Mouse (Mus musculus): ENCODE data around the gene Arhgef26.
A peak's percentile ranks its signal among the peaks of the same experiment; 100 is the strongest.

The Arhgef26 gene

DNA sequence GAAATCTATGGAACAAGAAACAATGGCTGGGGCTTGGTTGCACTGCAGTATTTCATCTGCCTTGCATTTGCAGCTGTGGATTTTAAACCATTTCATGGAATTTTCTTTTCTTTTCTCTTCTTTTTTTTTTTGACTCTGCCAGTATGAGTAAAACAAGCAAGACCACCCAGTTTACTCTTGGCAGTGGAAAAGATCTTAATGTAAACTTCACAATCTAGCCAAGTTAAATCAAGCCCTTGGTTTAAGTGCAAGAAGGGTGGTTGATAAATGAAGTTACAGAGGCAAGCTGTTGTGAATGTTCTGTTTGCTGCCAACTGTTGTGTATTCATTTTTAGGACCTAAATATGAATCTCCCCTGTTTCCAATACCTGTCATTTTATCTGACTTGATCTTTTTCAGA lies 54.5 kb downstream of the Arhgef26 start:
- DNase-seq, result no peak

DNA sequence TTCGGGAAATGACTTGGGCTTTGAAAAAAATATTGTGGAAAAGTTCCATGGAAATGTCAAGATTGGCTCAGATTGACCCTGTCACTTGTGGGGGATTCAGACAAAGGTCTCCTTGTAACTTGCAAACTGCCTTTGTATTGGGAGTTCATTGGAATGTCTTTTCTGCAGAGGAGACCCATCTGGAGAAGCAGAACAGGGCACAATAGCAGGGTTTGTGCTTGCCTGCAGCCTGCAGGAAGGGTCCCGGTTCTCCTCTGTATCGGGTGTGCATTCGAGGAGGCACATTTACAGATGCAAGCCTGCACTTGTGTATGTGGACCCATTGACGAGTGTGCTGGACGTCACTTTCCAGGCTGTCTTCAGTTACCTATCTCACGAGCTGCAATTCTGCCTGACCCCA lies 56.1 kb downstream of the Arhgef26 start:
- DNase-seq, result no peak

DNA sequence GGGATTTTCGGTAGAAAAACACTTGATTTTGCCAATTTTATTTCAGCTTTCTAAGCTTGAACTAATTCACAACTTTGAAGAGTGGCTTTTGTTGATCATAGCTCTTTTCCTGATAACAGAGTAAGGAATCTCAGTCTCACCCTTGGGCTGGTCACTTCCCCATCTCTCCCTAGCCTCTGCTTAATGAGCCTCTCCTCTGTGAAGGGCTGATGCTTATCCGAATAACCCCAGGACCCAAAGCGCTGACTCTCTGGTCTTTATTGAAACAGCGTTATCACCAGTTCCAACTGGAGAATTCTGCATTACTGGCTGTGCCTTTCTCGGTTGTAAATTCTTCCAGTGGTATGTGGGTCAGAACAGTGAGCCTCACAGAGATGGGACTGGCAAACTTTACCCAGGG lies 57.2 kb downstream of the Arhgef26 start:
- no peak for DNase-seq

DNA sequence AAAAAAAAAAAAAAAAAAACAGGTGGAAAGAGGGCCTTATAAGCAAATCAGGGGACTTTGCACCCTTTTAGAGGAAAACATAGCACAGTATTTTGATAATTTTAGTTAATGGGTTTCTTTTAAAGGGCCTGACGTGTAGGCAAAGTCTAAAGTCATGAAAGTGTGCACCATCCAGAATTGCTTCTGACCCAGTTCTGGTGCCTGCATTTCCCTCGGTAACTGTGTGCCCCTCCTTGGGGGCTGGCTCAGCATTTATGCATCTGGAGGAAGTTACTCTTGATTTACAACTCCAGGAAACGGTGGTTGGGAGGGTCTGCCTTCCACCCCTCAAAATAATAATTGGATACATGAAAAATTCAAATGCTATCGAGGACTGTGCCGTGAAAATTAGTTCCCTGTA lies 58.0 kb downstream of the Arhgef26 start:
- no peak for DNase-seq

DNA sequence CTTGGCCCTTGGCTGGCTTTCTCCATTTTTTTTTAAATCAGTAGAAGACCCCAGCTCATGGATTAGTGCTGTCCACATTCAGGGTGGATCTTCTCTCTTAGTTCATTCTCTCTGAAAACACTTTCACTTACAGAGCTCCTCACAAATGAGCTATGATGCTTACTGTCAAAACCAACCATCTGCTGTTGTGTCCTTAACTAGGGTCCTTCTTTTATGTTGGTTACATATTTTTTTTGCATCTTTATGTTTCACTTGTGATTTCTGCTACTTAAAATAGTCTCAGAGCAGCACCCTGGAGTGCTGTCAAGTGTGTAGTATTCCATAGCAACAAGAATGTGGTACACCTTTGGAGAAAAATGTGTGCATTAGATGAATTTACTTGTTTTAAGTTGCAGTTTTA lies 60.0 kb downstream of the Arhgef26 start:
- DNase-seq, result no peak

DNA sequence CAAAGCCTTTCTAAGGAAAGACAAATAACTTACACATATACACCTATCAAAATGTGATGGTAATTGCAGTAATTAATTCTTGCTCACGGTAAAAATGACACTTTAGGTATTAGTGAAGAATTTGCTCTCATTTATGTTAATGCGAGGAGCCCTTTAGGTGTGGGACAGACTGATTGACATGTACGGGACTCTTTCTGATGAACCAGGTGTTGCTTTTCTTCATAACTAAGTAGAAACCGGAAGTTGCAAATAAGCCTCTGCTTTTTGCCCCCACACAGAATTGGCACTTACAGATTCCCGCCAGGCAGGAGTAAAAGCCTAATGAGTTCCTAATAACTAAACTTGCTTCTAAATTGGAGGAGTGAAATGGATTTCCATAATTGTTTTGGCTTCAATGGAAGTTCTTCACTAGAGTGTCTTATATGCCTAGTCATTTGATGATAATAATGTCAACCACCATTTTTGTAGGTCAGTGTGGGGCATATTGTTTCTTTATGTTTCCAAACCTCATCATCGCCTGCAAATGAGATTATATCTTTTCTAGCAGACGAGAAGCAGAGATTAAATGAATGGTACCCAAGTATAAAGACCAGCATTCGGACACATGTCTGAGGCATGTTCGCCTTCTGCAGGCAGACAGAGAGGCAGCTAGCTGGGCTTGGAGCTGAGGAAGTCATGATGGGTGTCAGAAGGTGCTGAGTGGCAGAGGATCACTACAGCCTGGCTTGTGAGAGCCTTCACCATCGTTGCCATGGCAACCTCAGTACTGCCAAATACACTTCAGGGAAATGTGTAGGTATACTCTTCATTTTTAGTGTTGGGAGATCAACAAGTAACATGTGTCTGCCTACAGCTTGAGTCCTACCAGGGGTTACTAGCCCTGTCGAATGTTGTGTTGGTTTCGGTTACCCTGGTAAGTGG lies 61.9 kb downstream of the Arhgef26 start:
- DNase-seq, result no peak

DNA sequence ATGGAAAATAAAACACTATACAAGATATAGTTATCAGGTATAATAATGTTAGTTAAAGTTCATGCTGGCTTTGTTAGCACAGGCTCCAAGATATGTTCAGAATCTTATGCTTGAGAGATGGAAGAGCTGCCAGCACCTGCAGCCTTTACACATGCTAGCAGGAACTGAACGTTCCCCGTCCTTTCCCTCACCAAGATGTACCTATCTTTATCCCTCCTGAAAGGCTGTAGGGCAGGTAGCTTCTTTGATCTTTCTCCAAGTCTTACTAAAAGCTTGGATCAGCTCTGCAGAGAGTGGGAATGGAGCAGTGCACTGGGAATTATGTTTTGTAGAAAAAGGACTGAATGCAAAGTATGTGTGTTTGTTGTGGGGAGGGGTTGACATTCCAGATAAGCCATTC lies 64.3 kb downstream of the Arhgef26 start:
- no peak for DNase-seq

DNA sequence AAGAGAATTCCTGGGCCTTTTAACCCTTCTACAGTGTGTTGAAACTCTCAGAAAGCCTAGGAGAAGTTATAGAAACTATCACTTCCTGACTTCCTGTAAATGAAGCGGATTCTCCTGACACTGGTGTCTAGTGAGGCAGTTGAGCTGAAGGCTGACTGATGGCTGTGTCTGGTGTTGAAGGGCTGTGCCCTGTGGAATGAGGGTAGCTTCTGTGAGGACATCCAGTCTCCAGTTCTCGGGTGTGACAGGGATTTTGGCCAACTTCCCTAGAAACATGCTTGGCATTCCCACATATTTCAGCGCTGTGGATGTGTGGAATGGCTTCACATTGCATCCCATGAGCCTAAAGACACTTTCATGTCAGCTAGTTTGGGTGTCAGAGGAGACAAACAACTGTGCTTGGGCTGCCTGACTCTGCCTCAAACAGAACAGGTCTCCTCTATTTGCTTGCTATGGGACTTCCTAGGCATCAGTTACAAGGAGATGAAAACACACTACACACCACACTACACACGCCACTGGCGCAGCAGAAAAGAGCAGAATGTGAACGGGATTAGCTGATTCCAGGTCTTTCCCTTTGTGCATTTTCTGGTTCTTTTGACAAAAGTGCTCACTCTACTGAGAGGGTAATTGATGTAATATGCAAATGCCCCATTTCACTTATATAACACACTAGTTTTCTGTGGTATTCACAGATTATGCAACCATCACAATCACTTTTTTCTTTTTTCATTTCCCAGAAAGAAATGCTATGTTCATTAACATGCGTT lies 66.5 kb downstream of the Arhgef26 start:
- no peak for DNase-seq

DNA sequence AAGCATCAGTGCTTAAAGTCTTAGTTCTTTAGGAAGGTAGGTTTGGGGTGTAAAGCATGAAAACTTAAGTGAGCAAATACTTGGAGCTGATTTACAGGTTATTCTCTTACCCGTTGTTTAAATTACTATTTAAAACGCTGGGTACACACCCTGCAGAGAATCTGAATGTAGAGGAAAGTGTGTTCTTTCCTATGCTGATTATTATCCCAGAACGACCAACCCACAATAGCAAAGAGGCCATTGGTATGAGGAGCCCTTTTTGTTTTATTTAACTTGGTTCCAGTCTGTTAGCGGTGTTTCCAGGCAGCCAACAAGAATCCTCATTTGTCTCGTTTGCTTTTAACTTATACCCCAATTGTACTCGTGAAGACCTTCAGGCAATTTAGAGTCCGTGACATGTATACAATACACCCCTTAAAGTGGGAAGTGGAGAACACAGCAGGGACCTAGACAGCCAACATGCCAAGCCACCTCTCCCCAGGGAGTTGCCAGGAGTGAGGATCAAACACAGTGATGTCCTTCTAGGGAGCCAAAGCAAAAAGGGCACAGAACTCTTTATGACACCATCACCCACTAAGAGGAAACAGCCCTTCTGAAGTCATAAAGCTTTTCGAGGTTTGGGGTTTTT lies 71.5 kb downstream of the Arhgef26 start:
- no peak for DNase-seq

DNA sequence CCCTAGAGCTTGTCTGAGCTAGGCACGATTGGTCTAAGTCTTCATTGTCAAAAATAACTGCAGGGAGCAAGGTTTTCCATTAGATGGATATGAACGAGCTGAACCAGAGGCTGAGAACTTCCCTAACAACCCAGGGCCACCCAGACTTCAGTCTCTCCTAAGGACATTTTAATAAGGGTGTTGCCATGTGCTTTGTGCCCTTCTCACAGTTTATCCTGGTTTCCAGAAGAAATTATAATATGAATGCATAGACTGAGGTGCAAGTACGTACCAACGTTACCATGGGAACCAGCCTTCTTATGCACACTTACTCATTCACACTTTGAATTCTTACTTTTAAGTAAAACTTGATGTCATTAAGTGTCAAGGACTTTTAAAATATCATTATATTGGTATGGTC lies 72.3 kb downstream of the Arhgef26 start:
- DNase-seq, result no peak

DNA sequence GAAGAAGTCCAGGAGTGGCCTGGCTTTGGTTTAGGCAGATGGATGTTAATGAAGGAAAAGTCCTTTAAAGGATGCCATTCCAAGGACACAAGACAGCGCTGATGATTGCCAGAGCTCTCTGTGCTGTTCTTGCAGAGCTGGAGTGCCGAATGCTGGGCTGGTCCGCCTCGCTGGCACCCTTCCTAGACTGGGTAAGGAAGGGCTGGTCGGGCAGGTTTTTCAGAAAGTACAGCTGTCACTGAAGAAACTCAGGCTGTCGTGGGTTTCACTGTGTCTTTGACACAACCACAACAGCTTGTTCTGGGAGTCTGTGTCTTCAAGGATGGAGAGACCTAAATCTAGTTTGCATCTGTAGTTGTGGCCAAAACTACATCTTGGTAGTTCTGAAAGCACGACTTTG lies 74.6 kb downstream of the Arhgef26 start:
- peak; percentile 60 to 74 for DNase-seq

DNA sequence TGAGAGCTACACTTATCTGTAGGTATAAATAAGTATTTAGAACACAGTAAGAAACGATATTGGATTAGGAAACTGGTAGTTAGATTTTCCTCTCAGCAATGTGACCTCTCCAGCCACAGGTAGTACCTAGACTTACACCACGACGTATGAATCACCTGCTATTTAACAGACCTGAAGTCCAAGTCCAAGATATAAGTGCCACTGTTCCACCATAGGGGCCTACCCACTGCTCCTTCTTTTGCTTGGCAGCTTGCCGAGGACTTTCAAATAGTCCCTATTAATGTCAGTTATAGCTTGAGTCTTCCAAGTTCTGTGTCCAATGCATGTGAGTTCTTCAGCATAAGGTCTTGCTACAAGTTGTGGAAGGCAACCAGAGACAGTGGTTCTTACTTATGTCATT lies 76.8 kb downstream of the Arhgef26 start:
- DNase-seq, result no peak

DNA sequence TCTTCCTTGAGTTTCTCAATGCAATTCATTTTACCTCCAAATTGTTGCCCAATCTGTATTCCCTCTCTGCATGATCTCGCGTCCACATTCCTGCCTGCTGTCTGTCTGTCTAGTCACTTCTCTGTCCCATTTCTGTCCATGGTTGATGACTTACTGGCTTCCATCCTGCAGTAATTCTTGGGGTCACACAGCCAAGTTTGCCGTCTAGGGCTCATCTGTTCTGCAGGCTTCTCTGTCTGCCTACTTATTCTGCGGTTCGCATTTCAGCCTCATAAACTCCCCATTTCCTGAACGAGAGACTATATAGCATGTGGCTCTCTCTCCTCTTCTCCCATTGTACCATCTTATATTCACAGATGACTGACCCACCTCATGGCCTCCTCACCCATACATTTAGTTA lies 79.3 kb downstream of the Arhgef26 start:
- DNase-seq, result no peak

DNA sequence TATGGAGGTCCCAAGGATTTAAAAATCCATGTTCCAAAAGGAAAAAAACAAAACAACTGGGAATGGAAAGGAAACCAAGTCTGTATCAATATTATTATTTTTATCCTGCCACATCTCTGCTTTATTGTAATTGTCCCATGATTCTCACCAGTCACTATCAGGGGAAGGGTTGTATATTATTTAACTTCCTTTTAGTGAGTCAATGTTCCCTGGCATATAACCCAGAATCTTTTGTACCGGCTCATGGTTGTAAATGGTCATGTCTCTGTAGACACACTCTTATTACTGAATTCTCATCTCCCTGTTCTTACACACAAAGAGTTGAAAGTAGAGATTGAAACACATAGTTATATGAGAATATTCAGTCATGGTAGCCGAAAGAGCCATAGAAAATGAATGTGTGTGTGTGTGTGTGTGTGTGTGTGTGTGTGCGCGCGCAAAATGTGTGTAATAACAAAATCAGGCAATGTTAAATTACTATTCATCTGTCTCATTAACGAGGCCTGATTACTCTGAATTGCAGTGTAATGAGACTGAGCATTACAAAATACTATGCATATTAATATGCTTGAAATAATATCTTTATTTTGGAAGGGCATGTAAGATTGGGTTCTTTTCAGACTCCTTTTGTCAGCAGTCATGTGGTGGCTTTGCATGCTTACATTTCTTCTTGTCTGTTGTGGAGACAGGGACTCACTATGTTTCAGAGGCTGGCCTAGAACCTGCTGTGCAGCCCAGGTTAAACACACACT lies 80.4 kb downstream of the Arhgef26 start:
- DNase-seq, result no peak

DNA sequence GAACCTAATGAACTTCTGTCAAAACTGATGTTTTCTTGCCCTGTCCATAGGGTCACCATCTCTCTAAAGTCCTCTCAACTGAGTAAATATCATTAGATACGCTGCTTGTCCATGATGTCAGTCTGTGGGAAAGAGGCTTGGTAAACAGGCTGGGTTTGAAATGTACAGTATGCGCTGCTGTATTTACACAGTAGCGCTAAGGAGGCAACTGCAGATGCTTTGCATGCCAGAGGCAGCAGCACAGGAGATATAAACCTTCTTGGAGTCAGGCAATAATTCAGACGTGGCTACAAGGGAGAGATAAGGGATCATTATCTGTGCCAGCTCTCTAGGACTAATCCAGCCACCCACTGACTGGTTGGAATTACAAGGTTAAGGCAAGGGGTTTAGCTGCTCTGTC lies 95.5 kb downstream of the Arhgef26 start:
- DNase-seq, result no peak

DNA sequence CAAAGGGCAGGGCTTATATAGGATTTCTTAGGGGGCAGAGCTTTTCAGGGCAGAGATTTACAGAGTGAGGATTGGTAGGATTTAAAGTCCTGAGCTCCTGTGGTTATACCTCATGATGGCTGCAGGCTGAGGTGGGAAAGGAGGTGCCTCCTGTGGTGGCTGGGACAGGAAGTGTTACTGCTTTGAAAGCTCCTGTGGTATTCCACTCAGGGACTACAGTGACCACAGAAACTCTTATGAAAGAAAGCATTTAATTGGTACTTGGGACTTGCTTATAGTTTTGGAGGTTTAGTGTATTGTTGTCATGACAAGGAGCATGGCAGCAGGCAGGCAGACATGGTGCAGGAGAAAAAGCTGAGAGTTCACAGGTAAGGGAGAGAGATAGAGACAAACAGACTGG lies 97.8 kb downstream of the Arhgef26 start:
- no peak for DNase-seq

DNA sequence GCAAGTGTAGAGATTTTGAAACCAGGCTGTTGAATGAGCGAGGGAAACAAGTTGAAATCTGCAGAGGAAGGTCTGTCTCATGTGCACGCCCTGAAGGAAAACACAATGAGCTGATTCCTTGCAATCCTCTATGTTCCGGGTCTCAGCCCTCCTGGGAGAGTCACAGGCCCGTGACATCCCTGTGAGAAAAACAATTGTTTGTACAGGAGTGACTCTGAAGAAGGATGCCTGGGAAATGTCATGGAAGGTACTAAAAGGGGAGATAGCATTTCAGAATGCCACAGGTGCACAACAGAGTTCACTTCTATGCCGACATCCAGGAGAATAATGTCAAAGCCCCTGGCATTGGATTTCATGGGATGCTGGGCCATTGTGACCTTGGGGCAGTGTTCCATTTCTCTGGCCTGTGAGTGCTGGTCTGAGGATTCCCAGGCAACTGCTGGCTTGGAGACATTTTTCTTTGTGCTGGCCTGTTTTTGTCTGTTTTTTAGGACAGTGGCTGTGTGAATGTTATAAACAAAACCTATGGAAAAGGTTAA lies 102.4 kb downstream of the Arhgef26 start:
- DNase-seq, result no peak

DNA sequence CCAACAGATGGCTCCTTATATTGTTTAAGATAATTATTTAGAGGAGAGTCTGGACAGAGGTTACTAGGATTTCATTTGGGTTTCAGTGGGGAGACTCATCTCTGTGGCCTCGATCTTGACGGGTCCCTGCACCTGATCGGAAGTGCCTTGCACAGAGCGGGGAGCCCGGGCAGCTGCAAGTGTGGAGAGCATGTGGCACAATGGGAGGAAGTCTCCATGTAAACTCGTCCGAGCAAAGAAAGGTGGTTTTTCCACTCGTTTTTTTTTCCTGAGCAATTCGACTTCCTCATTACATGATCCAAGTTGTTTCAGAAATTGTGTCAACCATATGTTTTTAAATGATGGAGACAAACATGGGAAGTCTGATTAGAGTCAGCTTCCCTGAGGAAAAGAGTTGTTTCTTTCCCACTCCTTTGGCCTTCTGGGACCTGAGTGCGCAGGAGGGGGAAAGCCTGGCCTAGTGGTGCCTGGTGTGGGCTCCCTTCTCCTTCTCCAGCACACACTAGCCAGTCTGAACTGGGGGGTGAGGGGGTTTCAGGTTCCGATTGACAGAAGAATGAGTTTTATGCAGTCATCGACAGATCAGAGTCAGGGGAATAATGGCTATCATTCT lies 105.5 kb downstream of the Arhgef26 start:
- no peak for DNase-seq

DNA sequence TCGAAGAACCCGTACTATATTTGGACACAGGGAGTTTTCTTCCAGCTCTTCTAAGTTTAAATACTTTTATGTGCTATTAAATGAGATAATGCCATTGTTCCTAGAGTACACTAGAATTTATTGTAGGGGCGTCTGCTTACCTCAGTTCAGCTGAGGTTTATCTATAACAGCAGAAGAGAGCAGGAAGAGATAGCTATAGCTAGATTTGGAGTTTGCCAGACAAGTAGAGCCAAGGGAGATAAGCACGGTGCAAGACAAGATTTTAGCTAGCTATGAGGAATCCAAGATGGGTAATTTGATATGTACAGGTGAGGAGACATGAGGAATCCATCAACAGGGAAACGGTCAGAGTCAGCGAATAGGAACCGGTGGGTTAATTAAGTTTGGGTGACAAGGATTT lies 108.1 kb downstream of the Arhgef26 start:
- DNase-seq, result no peak

DNA sequence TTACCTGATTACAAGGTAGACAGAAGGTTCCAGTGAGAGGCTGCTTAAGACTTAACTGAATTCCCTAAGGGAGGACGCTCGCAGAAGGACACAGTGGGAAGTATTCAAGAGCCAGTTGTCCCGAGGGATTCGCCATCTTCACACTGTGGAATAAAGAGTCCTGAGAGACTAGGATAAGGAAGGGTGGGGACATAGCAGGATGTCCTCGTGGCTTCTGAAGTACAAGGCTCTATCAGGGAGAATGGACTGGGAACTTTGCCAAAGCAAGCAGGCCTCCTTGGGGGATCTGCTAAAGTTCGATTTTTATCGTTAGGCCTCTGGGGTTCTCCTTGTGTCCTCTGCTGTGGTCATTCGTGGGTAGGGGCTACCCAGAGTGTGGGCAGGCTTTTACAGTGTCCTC lies 109.0 kb downstream of the Arhgef26 start:
- DNase-seq, result no peak

DNA sequence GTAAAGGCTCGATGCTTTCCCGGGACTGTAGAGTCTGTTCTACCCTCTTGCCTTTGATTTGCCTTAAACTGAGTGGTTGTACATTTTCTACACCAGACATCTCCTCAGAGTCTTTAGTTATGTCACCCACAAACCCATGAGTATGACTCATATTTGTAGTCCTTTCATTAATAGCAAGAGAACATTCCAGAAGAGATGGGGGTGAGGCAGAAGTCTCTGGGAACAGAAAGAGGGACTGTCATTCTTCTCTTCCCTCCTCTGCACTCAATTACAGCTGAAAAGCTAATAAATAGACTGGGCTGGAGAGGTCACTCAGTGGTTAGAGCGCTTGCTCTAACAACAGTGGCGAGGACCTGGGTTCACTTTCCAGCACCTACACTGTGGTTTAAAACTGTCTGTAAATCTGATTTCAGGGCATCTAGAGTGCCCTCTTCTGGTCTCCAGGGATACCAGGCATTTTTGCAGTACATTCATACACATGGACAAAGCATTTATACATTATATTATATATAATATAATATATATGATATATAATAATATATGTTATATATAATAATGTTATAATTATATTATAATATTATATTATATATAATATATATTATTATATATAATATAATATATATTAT lies 111.8 kb downstream of the Arhgef26 start:
- DNase-seq, result no peak

DNA sequence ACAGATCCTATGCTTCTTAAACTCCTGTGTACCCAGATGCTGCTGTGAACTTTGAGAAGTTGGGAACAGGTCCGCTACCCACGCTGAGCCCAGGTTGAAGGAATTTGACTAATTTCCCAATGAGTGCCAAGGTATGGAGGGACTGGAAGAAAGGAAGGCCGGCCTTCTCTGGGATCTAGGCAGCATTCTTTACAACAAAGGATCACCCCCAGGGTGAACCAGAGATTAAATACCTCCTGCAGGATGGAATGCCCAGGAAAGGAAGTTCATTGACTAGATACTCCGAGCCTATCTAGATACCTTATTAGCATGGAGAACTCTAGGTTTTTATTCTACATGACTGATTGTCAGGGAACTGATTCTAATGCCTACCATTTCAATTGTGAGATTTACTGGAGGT lies 114.8 kb downstream of the Arhgef26 start:
- no peak for DNase-seq
